Mouse (Mus musculus) left cerebral cortex, postnatal 10 days (tissue): ENCODE results near the gene Cebpa. TPM values are rescaled to one million over a fixed set of nuclear protein-coding genes. Genes with fewer than 3 reads are reported as not detected.
A peak's percentile ranks its signal among the peaks of the same experiment; 100 is the strongest.

Experiments used
- DNase-seq, 2 experiments: peaks; one replicate each; pipeline ENCODE4 v3.0.0; 2021 to 2022; ENCODE audit warnings: low spot score in 2 of 2, mixed read lengths in 1 of 2; ENCODE audit errors: extremely low spot score in 1 of 2
- intact Hi-C: fragments of 180-260 bp; cut with DNase I; formaldehyde crosslinking; loops from one replicate; pipeline ENCODE4 v1.15.1; 2025
- total RNA-seq, 2 experiments: library from RNA; stranded (reverse); gene quantifications; 2 replicates each; pipeline ENCODE4 v1.2.3; 2021

The Cebpa gene
- total RNA-seq = 1 to 10 TPM; 3.3 to 4.7 TPM

DNA sequence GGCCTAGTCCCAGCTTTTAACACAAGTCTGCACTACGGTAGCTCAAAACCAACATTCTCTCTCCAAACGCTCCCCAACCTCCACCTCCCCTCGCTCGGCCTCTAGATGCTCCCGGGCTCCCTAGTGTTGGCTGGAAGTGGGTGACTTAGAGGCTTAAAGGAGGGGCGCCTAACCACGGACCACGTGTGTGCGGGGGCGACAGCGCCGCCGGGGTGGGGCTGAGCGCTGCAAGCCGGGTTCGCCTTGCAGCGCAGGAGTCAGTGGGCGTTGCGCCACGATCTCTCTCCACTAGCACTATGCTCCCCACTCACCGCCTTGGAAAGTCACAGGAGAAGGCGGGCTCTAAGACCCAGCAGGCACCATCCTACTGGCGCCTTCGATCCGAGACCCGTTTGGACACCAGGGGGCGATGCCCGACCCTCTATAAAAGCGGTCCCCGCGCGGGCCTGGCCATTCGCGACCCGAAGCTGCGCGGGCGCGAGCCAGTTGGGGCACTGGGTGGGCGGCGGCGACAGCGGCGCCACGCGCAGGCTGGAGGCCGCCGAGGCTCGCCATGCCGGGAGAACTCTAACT, at the start of gene Cebpa:
TSS of gene Cebpa (plus strand) at position 453 of the 573 bp plus-strand sequence.
- intact Hi-C loops = loop anchor here (2.0 to 10.0 kb wide), 2 partner anchors 64 to 92 kb away; partner anchors contain the start of gene Cebpg
- peak; percentile 86 to 95 for DNase-seq

DNA sequence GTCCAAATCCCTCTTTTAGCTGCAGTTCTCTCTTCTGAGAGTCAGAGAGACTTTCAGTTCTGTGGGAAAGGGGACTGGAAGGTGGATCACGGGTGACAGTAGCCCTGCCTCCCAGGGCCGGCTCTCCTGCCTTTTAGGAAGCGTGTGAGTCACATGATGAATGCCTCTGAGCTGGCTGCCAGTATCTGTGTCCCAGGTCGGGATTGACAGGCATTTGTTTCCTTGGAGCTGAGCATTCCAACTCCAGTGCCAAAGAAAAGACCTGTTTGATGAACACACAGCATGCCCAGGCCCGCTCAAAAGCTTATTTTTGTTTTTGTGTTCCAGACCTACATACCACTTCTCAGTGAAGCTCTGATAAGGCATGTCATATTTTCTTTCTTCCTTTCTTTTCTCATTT, 42.4 kb upstream of the Cebpa start:
- DNase-seq = peak in 1 of 2 experiments; percentile 51
- intact Hi-C loops = no loop called here

DNA sequence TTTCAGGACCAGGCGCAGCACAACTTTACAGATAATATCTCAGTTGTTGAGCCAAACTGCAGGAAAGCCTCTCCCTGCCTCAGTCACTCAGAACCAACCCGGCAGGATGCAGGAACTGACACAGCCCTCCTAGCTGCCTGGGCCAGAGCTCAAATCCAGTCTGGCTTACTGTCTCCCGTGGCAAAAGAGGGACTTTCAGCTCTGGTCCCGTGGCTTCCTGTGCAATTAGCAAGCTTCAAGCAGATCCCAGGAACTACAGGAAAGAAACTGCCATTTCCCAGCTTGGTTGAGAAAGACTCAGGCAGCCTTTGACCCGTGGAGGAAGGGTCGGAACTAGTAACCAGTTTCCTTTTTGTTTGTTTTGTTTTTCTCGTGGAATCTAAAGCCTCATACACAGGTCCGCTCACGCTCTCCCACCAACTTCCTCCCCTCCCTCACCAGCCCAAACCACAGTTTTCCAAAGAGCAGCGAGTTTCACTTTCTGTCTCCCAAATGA, 38.2 kb upstream of the Cebpa start:
- DNase-seq = peak in 1 of 2 experiments; percentile 58
- intact Hi-C loops = no loop called here

DNA sequence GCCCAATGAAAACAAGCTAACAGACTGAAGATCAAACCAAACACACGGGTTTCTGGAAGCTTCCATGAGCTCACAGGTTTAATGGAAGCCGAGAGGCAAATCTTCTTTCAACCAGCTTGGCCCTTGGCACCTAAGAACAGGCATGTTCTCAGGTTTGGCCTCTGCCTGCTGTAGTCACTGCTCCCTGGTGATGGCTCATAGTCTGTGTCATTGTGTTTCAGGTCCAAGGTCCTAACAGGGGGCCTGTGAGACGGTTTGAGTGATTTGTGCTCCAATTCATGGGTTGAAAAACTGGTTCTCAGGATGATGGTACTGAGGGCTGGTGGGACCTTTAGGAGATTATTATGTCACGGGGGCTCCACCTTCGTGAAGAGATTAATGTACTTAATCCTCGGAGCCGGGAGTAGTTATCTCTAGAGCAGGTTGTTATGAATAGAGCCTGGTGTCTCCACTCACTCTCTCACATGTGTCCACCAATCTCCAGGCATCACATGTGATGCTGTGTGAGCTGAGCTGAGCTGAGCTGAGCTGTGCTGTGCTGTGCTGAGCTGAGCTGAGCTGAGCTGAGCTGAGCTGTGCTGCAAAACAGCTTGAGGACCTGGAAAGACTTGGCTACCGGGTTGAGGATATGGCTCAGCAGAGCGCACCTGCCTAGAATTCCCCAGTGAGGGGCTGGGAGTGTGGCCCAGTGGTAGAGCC, 37.5 kb upstream of the Cebpa start:
- intact Hi-C loops = no loop called here
- DNase-seq = no peak

DNA sequence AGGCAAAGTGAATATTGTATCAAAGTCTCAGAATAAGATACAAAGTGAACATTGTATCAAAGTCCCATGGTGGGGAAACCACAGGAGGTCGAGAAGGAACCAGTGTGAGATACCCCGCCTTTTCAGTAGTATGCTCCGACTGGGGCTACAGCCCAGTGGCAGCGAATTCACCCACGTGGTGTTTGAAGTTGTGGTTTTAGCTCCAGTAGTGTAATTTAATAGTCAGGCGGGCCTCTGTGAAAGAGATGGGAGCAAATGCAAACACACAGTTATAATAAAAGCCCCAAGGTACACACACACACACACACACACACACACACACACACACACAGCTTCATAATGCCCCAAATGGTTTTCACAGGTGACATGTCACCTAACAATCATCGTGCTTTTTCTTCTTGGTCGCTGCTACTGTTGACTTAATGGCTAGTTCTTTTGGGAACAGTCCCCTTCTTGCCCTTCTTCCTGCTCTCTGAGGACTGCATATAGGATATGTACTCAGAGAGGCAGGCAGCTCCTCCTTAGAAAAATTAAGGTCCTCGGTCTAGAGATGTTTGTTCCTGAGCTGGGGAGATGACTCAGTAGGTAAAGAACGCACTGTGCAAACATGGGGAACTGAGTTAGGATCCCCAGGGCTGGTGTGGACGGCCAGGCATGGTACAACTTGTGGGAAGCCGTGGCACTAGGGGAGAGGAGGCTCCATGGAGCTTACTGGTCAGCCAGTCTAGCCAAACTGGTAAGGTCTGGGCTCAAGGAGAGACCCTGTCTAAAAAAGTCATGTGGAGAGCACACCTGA, 34.3 kb upstream of the Cebpa start:
- intact Hi-C loops = no loop called here
- no peak for DNase-seq

DNA sequence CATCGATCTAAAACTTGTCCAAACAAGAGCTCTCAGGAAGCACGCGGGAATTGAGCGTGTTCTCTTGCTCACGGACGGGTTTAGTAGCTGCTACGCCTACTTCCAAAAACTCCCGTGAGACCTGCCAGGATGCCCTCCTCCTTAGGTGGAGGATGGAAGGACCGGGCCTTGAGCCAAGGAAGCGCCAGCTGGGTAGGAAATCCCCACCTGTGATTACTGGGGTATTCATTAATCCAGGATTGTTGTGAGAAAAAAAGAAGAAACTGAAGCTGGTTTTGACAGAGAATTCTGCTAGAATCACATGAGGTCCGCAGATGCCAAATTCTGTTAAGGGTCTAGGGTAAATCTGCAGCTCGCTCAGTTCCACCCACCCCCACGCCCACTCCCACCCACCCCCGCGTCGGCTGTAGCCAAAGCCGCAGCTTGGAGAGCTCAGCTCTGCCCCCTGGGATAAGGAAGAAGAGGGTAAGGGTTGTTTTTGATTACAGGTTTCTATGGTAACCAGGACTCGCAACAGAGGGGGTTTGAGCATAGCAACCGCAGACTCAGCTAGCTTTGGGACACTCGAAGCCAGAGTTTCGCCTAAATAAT, 32.7 kb upstream of the Cebpa start:
- intact Hi-C loops = no loop called here
- peak; percentile 22 to 57 for DNase-seq

DNA sequence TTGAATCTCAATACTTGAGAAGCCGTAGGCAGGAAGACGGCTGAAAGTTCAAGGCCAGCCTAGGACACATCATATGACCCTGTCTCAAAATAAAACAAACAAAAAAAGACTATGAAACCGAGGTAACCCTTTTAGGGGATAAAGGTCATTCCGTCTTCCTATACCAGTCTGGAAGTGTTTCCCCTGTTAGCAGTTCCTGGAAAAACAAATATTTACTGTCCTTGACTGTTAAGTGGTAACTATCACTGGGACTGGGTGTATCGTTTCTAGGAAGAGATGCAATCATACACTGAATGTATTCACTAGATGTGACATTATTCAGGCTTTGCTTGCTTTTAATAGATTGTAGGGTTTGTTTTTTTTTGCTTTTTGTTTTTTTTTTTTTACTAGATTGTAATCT, 28.5 kb upstream of the Cebpa start:
- DNase-seq = no peak
- intact Hi-C loops = no loop called here

DNA sequence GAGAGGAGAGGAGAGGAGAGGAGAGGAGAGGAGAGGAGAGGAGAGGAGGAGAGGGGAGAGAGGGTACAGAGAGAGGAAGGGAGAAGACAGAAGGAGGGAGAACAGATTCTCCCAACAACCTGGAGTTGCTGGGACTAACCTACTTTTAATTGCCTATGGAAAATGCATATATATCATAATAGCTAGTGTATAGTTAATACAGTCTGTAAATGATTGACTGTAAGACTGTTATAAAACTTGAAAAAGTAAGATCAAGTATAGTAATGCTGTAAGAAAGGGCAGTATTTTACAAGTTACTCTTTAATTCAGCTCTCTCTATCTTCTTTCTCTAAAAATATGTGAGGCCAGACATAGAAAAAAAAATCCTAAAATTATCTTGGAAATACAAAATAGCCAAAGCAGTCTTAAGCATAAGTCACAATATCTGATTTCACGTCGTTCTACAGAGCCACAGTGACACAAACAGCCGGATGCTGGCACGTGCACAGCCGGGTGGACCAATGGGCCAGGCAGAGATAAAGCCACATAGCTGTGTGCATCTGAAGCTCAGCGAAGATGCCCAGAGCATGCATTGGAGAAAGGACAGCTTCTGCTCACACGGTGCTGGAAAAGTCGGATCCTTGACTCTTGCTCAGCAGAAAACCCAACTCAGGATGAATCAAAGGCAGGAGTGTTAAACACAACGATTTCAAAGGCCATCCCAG, 24.0 kb upstream of the Cebpa start:
- intact Hi-C loops = no loop called here
- no peak for DNase-seq

DNA sequence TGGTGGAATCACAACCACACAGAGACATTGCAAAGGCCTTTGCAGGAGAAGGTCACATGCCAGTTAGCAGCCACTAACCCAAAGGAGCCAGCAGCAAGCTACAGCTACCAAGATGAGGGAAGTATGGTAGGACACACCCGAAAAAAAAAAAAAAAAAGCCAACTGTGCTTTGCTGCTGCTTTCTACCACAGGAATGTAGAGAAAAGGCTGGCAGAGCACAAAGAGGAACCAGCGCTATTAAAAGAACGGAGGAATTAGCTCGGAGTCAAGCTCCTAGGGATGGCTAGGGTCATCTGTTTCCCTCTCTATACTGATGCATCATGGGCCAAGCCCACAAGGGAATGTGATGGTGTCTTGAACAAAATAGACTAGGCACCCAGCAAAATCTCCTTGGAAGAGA, 20.3 kb upstream of the Cebpa start:
- intact Hi-C loops = no loop called here
- no peak for DNase-seq

DNA sequence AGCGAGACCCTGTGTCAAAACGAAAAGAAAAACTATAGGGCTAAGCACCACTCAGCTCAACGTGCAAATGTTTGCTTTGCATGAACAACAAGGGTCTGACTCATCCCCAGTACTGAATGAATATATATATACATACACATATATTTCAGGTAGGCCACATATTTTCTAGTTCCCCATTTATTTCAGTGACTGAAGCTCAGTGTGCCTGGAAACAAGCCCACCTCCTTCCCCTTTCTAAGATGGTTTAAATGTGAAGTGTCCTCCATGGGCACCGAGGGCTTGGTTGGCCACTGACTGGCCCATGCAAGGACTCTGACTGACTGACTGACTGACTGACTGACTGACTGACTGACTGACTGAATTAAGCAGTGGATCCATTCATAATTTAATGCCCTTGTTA, 19.6 kb upstream of the Cebpa start:
- DNase-seq = no peak
- intact Hi-C loops = no loop called here

DNA sequence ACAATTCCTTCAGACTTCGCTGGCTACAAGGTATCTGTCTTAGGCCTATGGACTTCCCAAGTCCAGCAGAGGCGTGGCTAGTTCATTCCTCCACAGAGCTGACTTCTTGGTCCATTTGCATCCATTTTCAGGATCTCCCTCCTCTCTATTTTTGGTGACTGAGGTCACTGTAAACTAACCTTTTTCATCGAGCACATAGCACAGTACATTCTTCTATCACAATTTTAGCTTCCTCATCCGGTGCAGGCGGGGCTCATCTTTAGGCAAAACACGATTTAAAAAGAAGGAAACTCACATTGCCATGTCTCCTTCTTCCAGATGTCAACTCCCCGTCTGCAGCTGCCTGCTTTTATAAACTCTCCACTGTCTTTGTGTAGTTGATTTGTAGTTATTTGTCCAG, 12.5 kb upstream of the Cebpa start:
- no peak for DNase-seq
- intact Hi-C loops = no loop called here

DNA sequence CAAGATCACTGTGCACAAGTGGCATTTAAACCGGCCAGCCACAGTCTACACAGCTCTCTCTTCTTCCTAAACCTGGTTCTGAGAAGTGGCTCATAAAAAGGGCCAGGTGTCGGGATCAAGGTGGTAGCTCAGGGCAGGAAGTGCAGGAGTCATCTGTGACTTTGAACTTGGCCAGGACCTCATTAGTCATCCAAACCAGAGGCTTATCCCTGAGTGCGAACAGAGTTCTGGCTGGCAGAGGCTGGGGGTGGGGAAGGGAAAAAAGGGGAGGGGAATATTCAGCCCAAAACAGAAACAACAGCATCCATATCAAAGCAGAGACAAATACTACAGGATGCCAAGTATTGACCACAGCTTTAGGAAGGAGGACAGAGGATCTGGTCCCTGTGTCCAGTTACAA, 11.5 kb upstream of the Cebpa start:
- intact Hi-C loops = no loop called here
- DNase-seq = no peak

DNA sequence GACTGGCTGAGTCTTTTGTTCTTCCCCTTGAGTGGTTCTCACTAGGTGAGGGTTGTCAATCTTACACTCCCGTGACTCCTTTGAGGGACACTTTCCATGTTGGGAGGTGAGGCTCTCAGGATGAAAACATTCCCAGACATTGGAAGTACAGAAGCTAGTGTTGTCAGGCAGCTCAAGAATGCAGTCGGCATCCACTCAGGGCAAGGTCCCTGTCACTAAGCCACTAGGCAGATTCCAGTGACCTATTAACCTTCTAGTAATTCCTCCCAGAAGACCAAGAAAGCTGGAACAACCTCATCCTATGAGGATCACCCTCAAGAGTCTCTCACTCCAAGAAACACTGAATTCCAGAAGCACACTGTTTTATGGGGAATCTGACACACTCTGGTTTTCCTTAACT, 11.0 kb upstream of the Cebpa start:
- no peak for DNase-seq
- intact Hi-C loops = no loop called here

DNA sequence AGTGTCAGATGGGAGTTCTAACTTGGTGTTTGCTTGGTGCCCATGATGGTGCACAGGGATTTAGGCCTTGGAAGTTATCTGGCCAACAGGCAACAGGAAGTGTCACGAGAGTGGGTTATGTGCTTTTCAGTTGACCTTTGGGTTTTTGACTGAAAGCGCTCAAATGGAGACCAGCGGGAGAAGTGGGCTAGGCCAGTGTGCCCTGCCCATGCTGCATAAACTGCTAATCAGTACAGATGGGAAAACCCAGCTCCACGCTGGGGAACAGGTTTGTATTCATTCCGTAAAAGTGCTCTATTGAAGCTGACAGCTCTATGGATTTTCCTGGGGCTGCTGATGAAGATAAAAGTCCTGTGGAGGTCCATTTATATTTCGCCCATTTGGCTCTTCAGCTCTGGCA, 10.4 kb upstream of the Cebpa start:
- no peak for DNase-seq
- intact Hi-C loops = no loop called here

DNA sequence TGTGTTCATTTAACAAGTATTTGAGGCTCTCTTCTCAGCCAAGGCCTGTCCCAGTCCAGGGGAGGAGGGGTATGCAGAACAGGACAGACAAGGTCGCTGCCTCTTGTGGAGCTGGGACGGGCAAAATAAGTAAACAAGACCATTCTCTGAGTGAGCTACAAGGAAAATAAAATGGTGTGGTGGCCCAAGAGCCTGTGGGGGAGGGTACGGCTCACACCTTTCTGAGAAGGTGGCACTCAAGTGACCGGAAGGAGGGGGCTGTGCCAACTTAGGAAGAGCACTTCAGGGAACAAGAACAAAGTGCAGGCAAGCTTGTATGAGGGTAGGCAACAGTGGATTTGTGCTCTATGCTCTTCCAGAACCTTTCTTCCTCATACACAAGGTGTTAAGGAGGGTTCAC, 6.0 kb upstream of the Cebpa start:
- no peak for DNase-seq
- intact Hi-C loops = loop anchor here (10.0 kb wide), 1 partner anchor 58 kb away; the partner anchor contains the start of gene Cebpg

DNA sequence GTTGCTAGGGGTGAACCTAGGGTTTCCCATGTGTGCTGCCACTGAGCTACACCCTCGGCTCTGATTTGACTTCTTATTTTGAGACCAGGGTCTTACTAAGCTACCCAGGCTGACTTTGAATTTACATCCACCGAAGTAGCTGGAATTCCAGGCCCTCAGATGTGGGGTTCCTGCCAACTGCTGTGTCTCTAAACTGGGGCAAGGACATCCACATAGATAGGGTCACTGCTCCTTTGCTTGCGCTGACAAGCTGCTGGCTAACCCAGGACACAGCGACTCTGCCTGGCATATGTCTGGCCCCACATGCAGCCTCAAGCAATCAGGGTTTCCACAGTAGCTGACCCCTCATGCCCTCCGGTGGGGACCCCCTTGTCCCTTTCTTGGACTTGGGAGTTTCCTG, 5.4 kb upstream of the Cebpa start:
- intact Hi-C loops = loop anchor here (10.0 kb wide), 1 partner anchor 59 kb away; the partner anchor contains the start of gene Cebpg
- no peak for DNase-seq

DNA sequence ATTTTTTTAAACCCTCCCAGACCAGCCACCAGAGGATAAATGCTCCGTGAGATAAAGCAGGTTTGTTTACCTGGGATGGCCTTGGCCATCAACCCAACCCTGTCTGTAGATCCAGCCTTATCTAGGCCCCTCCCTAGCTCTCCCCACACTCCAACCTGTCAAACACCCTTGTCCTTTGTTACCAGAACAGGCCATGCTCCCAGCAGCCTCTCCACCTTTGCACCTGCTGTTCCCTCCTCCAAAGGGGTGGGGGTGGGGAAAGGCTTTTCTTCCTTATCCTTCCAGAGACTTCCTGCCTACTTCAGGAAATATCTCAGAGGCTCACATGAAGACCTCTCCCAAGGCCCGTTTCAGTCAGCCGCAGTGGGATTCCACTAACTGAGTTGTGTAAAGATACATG, 2.6 kb upstream of the Cebpa start:
- intact Hi-C loops = loop anchor here (10.0 kb wide), 1 partner anchor 62 kb away; the partner anchor contains the start of gene Cebpg
- peak in 1 of 2 experiments; percentile 10 for DNase-seq

DNA sequence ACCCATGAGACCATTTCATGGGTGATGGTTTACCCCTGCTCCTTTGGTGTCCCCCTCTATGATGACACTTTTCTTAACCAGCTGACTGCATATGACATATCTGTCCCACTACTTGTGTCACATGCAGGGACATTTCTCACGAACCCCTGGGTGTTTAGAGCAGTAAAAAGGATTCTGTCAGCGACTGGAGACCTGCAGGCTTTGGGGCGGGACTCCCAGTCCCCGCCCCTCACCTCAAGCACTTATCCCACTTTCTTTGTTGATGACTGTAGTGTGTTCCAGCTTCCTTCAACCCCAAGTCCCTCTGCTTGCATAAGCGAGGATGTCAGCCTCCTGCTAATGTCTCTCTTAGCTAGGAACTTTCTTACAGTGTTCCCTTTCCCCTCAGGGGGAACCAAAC, 2.0 kb upstream of the Cebpa start:
- intact Hi-C loops = loop anchor here (10.0 kb wide), 1 partner anchor 62 kb away; the partner anchor contains the start of gene Cebpg
- no peak for DNase-seq

DNA sequence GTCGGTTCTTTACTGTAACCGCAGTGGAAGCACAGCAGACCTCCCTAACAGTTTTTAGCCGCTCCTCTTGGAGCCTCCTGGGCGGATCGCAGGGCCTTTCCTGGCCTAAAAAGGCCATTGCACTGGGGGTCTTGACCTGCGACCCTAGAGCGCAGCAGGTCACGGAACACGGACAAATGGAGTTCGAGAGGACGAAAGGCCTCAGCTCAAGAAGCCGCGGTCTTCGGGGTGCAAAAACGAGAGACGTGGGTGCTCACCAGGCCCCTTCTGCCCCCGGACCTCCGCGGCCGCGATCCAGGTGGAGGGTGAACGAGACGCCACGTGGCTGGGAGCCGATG, 1.4 kb upstream of the Cebpa start:
- DNase-seq = peak in 1 of 2 experiments; percentile 60
- intact Hi-C loops = loop anchor here (2.0 to 10.0 kb wide), 2 partner anchors 63 to 91 kb away; partner anchors contain the start of gene Cebpg
